Comparison of ENCODE assay signal across 8 mouse cellular contexts in the genomic region with DNA sequence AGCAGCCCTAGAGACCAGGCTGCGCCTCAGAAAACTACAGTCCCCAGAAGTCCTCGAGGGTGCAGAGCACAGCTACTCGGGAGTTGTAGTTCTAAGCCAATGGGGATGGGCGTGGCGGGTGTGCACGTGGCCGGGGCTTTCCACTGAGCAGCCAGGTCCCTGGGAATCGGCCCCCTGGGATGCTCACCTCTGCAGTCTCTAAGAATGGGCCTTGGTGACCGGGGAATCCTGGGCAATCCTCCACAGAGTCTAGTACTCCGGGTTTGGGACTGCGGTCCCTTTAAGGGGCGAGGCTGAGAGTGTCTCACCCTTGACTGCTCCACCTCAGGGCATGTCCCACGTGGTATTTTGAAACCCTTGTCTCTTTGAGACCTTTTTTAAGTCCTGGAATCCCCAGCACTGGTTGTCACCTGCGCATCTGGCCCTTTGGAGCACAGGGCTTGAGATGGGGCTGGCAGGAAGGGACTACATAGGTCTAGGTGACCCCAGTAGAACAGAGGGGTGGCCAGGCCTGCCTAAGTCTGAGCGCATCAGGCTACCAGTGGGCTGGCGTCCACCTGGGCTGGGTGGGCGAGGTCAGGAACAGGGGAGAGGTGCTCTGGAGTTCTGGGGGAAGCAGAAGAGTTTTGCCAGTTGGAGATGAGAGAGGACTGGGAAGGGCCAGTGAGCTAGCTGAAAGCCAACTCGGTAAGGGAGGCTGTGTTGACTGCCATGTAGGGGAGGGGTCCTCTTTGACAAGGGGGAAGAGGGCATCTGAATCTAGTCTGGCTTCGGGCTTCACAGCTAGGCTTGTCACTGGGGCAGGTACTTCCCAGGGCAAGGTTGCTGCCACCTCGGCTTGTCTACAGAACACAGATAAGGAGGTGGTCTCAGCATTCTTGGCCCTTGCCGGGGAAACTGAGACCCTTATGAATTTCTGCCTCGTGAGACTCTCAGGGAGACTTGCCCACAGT. TPM values are rescaled to one million over a fixed set of nuclear protein-coding genes. Genes with fewer than 3 reads are reported as not detected.
DNase-seq lines count a peak whose midpoint lies in the region; ATAC-seq lines count a peak whose summit lies in the region.

No protein-coding gene starts in this region.

- H3K79me2 ChIP-seq in macrophage (ENCODE audit: inconsistent target): no peaks in the 10 kb centered on the region

- H3K4me3 ChIP-seq in macrophage (ENCODE audit: inconsistent target): no peak overlapping the region

- H3K36me3 ChIP-seq in macrophage (ENCODE audit: inconsistent target): no peaks in the 10 kb centered on the region

- 42% methylated on average over 22 of the region's 22 CpGs for WGBS in macrophage (ENCODE audit: missing documents)

- peak overlapping the region; percentile 19; the same call in 1 of the 2 replicates for H3K27ac ChIP-seq in macrophage

- DNase-seq in T-cell, adult 2 months (ENCODE audit: low spot score): peak; percentile 55
- peak; percentile 37 to 64 for DNase-seq in gastrocnemius, postnatal 4 days (ENCODE audit: low spot score in 2 of 2)
- peak; percentile 47 to 66 for DNase-seq in left cerebral cortex, adult 8-10 months (ENCODE audit: low spot score in 2 of 2)
- peak; percentile 68 to 74 for DNase-seq in right cerebral cortex, adult 2 months (ENCODE audit: low spot score in 2 of 2)
- peak; percentile 80 for DNase-seq in yolk sac, embryonic 10.5 days (ENCODE audit: low spot score)

- ATAC-seq in common myeloid progenitor, adult 5-6 weeks (replicated peaks; ENCODE audit: low read depth, poor library complexity, severe bottlenecking): peak; percentile 93
- peak; percentile 98 for ATAC-seq in inflammation-experienced regulatory T-cells, adult 6 months

RNA-seq across cellular contexts. Expression of gene Ier5l, which starts 22.2 kb away (rescaled TPM):
- total RNA-seq in common myeloid progenitor, adult 5-6 weeks (2017): 0.58 and 1.8 TPM in 2 replicates
- total RNA-seq in gastrocnemius, postnatal 4 days (2021): 1 to 10 TPM; 8.2 to 8.9 TPM
- not detected for polyA plus RNA-seq in inflammation-experienced regulatory T-cells, adult 6 months (2017; shearing (Covaris generic))
- 10 to 100 TPM; 18.3 to 21.6 (median 19.8) TPM for total RNA-seq in left cerebral cortex, adult 8-10 months (2022)
- 1 to 10 TPM in 5 of 26 experiments, under 1 TPM in 16, not detected in 5; 0.31 to 6.4 (median 0.72) TPM for total RNA-seq in macrophage (2018; cell fraction: chromatin; rRNA removed)
- total RNA-seq in macrophage (2018; cell fraction: cytosol; rRNA removed): 10 to 100 TPM in 3 of 26 experiments, 1 to 10 TPM in 13, under 1 TPM in 10; 0.11 to 10.3 (median 1.2) TPM
- 1 to 10 TPM in 8 of 26 experiments, under 1 TPM in 17, not detected in 1; 0.18 to 6.9 (median 0.66) TPM for total RNA-seq in macrophage (2018; cell fraction: nucleus; rRNA removed)
- polyA plus RNA-seq in macrophage (2018): 2.4 to 6.5 TPM (median 4.4 TPM) in 3 replicates
